Comparison of ENCODE assay signal across 24 mouse cellular contexts in the genomic region with DNA sequence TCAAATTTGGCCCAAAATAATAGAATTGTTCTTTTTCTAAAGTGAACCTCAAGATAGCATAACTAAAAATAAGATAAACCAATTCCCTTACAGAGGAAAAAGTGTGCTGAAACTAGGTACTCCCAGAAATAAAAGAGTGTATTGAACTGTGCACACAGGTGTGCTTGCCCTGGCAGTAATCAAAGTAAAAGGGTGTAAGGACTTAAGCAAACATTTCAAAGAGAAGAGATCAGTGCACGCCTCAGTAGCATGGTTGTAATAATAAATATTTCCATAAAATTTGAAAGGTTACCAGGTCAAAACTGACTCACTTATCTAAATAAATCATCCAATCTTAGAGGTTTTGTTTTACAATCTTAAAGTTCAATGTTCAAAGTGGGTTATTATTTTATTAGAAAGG.
DNase-seq lines count a peak whose midpoint lies in the region; ATAC-seq and TF ChIP-seq lines count a peak whose summit lies in the region.
"Had no signal": no experiment of that assay in that cellular context is flagged by ENCODE, and none has a peak within 500 bp of the region (broad histone marks: within the 10 kb centered on the region; RNA-seq: fewer than 3 reads in every experiment).

No protein-coding gene starts in this region.

- no peak for TF ChIP-seq EP300 in stomach, postnatal 0 days (optimal IDR thresholded peaks at IDR 0.05)

- ATAC-seq in intestine, embryonic 14.5 days (replicated peaks; ENCODE audit: low FRiP score, low TSS enrichment, low read depth) = peak; percentile 90
- ATAC-seq in intestine, postnatal 0 days = no peak
- peak; percentile 84 for ATAC-seq in stomach, embryonic 15.5 days (ENCODE audit: insufficient read depth, low FRiP score, low read depth)
- ATAC-seq in stomach, postnatal 0 days (ENCODE audit: low FRiP score, low TSS enrichment) = no peak
- peak; percentile 62; the same call in 1 of the 2 replicates for ATAC-seq in stomach, embryonic 16.5 days (ENCODE audit: insufficient read depth, low FRiP score)
- ATAC-seq: activated CD4-positive, CD25-positive, alpha-beta regulatory T cell, adult 4 months; CD4-positive, CD25-positive, alpha-beta regulatory T cell, adult 4 months; forebrain, embryonic 13.5 days; forebrain, embryonic 16.5 days; Patski had no signal

- 29% methylated on average over 1 of the region's 1 CpGs for WGBS in intestine, embryonic 14.5 days
- 27% methylated on average over 1 of the region's 1 CpGs for WGBS in intestine, postnatal 0 days
- WGBS in stomach, embryonic 15.5 days = 26% methylated on average over 1 of the region's 1 CpGs
- 15% methylated on average over 1 of the region's 1 CpGs for WGBS in stomach, postnatal 0 days
- 25% methylated on average over 1 of the region's 1 CpGs for WGBS in stomach, embryonic 16.5 days

- no peaks in the 10 kb centered on the region for H3K27me3 ChIP-seq in intestine, embryonic 14.5 days (replicated peaks; ENCODE audit: control insufficient read depth, insufficient read depth, low read length)
- no peaks in the 10 kb centered on the region for H3K27me3 ChIP-seq in intestine, postnatal 0 days (replicated peaks; ENCODE audit: control insufficient read depth, insufficient read depth, low read length)
- no peaks in the 10 kb centered on the region for H3K27me3 ChIP-seq in stomach, embryonic 15.5 days (replicated peaks)
- no peaks in the 10 kb centered on the region for H3K27me3 ChIP-seq in stomach, postnatal 0 days (ENCODE audit: control insufficient read depth, insufficient read depth, low read length)
- H3K27me3 ChIP-seq in stomach, embryonic 16.5 days (ENCODE audit: control insufficient read depth, insufficient read depth, low read length) = no peaks in the 10 kb centered on the region
- H3K27me3 ChIP-seq: CH12.LX; embryonic facial prominence, embryonic 12.5 days; forebrain, embryonic 13.5 days; Patski had no signal

- H3K36me3 ChIP-seq in intestine, embryonic 14.5 days (ENCODE audit: control insufficient read depth, insufficient read depth, low read length) = no peaks in the 10 kb centered on the region
- H3K36me3 ChIP-seq in intestine, postnatal 0 days (ENCODE audit: control insufficient read depth, insufficient read depth) = no peaks in the 10 kb centered on the region
- no peaks in the 10 kb centered on the region for H3K36me3 ChIP-seq in stomach, embryonic 15.5 days
- no peaks in the 10 kb centered on the region for H3K36me3 ChIP-seq in stomach, postnatal 0 days (ENCODE audit: control insufficient read depth, insufficient read depth, low read length)
- H3K36me3 ChIP-seq in stomach, embryonic 16.5 days (ENCODE audit: control insufficient read depth, insufficient read depth, low read length) = no peaks in the 10 kb centered on the region
- H3K36me3 ChIP-seq: embryonic facial prominence, embryonic 10.5 days; embryonic facial prominence, embryonic 12.5 days; G1E had no signal

- no peak overlapping the region for H3K4me3 ChIP-seq in intestine, embryonic 14.5 days (ENCODE audit: low read depth, low read length)
- no peak overlapping the region for H3K4me3 ChIP-seq in intestine, postnatal 0 days (ENCODE audit: low read depth, low read length)
- H3K4me3 ChIP-seq in stomach, embryonic 15.5 days (replicated peaks) = no peak overlapping the region
- H3K4me3 ChIP-seq in stomach, postnatal 0 days (ENCODE audit: low read depth, low read length) = no peak overlapping the region
- H3K4me3 ChIP-seq in stomach, embryonic 16.5 days (replicated peaks; ENCODE audit: low read length) = no peak overlapping the region
- H3K4me3 ChIP-seq: embryonic facial prominence, embryonic 10.5 days; embryonic facial prominence, embryonic 12.5 days; forebrain, embryonic 13.5 days had no signal

- H3K4me1 ChIP-seq in intestine, embryonic 14.5 days (replicated peaks; ENCODE audit: control insufficient read depth, insufficient read depth, low read length) = no peaks in the 10 kb centered on the region
- H3K4me1 ChIP-seq in intestine, postnatal 0 days (replicated peaks; ENCODE audit: control insufficient read depth, insufficient read depth, low read length) = no peaks in the 10 kb centered on the region
- no peaks in the 10 kb centered on the region for H3K4me1 ChIP-seq in stomach, embryonic 15.5 days
- no peaks in the 10 kb centered on the region for H3K4me1 ChIP-seq in stomach, postnatal 0 days (replicated peaks; ENCODE audit: control insufficient read depth, insufficient read depth)
- no peaks in the 10 kb centered on the region for H3K4me1 ChIP-seq in stomach, embryonic 16.5 days (ENCODE audit: control insufficient read depth, insufficient read depth, low read length)
- H3K4me1 ChIP-seq: embryonic facial prominence, embryonic 10.5 days; embryonic facial prominence, embryonic 12.5 days; forebrain, embryonic 13.5 days had no signal

- no peak for DNase-seq in intestine, embryonic 14.5 days (ENCODE audit: low spot score)
- DNase-seq in stomach, postnatal 0 days (ENCODE audit: low spot score) = no peak
- no peak for DNase-seq in urinary bladder, postnatal 14 days (ENCODE audit: low spot score)
- DNase-seq: adrenal gland, adult 8-10 months; adrenal gland, postnatal 14 days; adrenal gland, postnatal 36 days; B cell, adult 2 months; cerebellum, adult 11-12 months; cerebellum, adult 2 months; cerebellum, adult 9-10 months; cerebellum, postnatal 10 days; cerebellum, postnatal 25 days had no signal

- H3K9me3 ChIP-seq in intestine, embryonic 14.5 days (ENCODE audit: control insufficient read depth, low read length) = no peaks in the 10 kb centered on the region
- no peaks in the 10 kb centered on the region for H3K9me3 ChIP-seq in intestine, postnatal 0 days (ENCODE audit: control insufficient read depth)
- H3K9me3 ChIP-seq in stomach, embryonic 15.5 days = no peaks in the 10 kb centered on the region
- no peaks in the 10 kb centered on the region for H3K9me3 ChIP-seq in stomach, postnatal 0 days (ENCODE audit: control insufficient read depth, low read length)
- no peaks in the 10 kb centered on the region for H3K9me3 ChIP-seq in stomach, embryonic 16.5 days (replicated peaks; ENCODE audit: control insufficient read depth, low read length)
- H3K9me3 ChIP-seq: embryonic facial prominence, embryonic 10.5 days; embryonic facial prominence, embryonic 12.5 days; forebrain, embryonic 13.5 days; G1E had no signal

- no peak overlapping the region for H3K4me2 ChIP-seq in intestine, embryonic 14.5 days (ENCODE audit: low read length)
- no peak overlapping the region for H3K4me2 ChIP-seq in intestine, postnatal 0 days (replicated peaks; ENCODE audit: low read depth)
- H3K4me2 ChIP-seq in stomach, embryonic 15.5 days = no peak overlapping the region
- H3K4me2 ChIP-seq in stomach, postnatal 0 days (replicated peaks; ENCODE audit: low read depth) = no peak overlapping the region
- no peak overlapping the region for H3K4me2 ChIP-seq in stomach, embryonic 16.5 days (ENCODE audit: low read depth, low read length)
- H3K4me2 ChIP-seq: embryonic facial prominence, embryonic 12.5 days; forebrain, embryonic 13.5 days had no signal

- no peak overlapping the region for H3K27ac ChIP-seq in intestine, embryonic 14.5 days (ENCODE audit: low read depth)
- no peak overlapping the region for H3K27ac ChIP-seq in intestine, postnatal 0 days (ENCODE audit: low read depth, low read length)
- no peak overlapping the region for H3K27ac ChIP-seq in stomach, embryonic 15.5 days
- H3K27ac ChIP-seq in stomach, postnatal 0 days (replicated peaks) = no peak overlapping the region
- H3K27ac ChIP-seq in stomach, embryonic 16.5 days (ENCODE audit: low read length) = no peak overlapping the region
- H3K27ac ChIP-seq: embryonic facial prominence, embryonic 10.5 days; embryonic facial prominence, embryonic 12.5 days; forebrain, embryonic 13.5 days had no signal

- H3K9ac ChIP-seq in intestine, embryonic 14.5 days (ENCODE audit: low read length) = no peak overlapping the region
- no peak overlapping the region for H3K9ac ChIP-seq in intestine, postnatal 0 days (ENCODE audit: low read depth, low read length)
- no peak overlapping the region for H3K9ac ChIP-seq in stomach, embryonic 15.5 days
- H3K9ac ChIP-seq in stomach, postnatal 0 days (ENCODE audit: low read length) = no peak overlapping the region
- H3K9ac ChIP-seq in stomach, embryonic 16.5 days (ENCODE audit: low read length) = no peak overlapping the region
- H3K9ac ChIP-seq: embryonic facial prominence, embryonic 12.5 days; forebrain, embryonic 13.5 days had no signal

- no peak for TF ChIP-seq CTCF in intestine, postnatal 0 days (IDR thresholded peaks at IDR 0.05; ENCODE audit: low read depth)
- TF ChIP-seq CTCF in stomach, postnatal 0 days (IDR thresholded peaks at IDR 0.05; ENCODE audit: low read depth) = no peak

Comparison
In these comparisons a context has a peak if more than half of its experiments do, and no peak if none do; other contexts are left out.
1. ATAC-seq: peak in intestine, embryonic 14.5 days (single experiment), stomach, embryonic 15.5 days (single experiment) and stomach, embryonic 16.5 days (single experiment); none in intestine, postnatal 0 days (single experiment) and stomach, postnatal 0 days (single experiment).